Comparison of ENCODE assay signal across 23 mouse cellular contexts in genomic region chr15:27668001-27668461, GRCm38 (mm10). TPM values are rescaled to one million over a fixed set of nuclear protein-coding genes. Genes with fewer than 3 reads are reported as not detected.
DNase-seq lines count a peak whose midpoint lies in the region; ATAC-seq and TF ChIP-seq lines count a peak whose summit lies in the region.
"Had no signal": no experiment of that assay in that cellular context is flagged by ENCODE, and none has a peak within 500 bp of the region (broad histone marks: within the 10 kb centered on the region; RNA-seq: fewer than 3 reads in every experiment).

No protein-coding gene starts in this region.

- no peak for TF ChIP-seq CTCF in thymus, adult 2 months (IDR thresholded peaks at IDR 0.05; ENCODE audit: borderline replicate concordance, control insufficient read depth, extremely low read depth, insufficient read depth, low read length, poor library complexity)

- H3K9me3 ChIP-seq in intestine, embryonic 16.5 days (ENCODE audit: control insufficient read depth, low read length): no peaks in the 10 kb centered on the region
- H3K9me3 ChIP-seq: embryonic facial prominence, embryonic 15.5 days; heart, embryonic 15.5 days; intestine, embryonic 15.5 days; midbrain, embryonic 12.5 days; stomach, embryonic 15.5 days had no signal

- peak overlapping the region; percentile 100 for H3K27ac ChIP-seq in thymus, adult 2 months (ENCODE audit: control insufficient read depth, insufficient read depth, low read length)
- no peak overlapping the region for H3K27ac ChIP-seq in intestine, embryonic 16.5 days (ENCODE audit: low read length)
- H3K27ac ChIP-seq: embryonic facial prominence, embryonic 15.5 days; gastrocnemius, adult 2 months; heart, embryonic 15.5 days; hindbrain, embryonic 14.5 days; intestine, embryonic 15.5 days; midbrain, embryonic 12.5 days; stomach, embryonic 15.5 days had no signal

- H3K36me3 ChIP-seq in thymus, adult 2 months (ENCODE audit: control insufficient read depth, insufficient read depth, low read length): peaks cover 10% of the 10 kb centered on the region
- H3K36me3 ChIP-seq in intestine, embryonic 16.5 days (ENCODE audit: control insufficient read depth, insufficient read depth, low read length): no peaks in the 10 kb centered on the region
- H3K36me3 ChIP-seq: heart, embryonic 15.5 days; intestine, embryonic 15.5 days; midbrain, embryonic 12.5 days; stomach, embryonic 15.5 days had no signal

- no peak overlapping the region for H3K4me3 ChIP-seq in thymus, adult 2 months (ENCODE audit: control insufficient read depth, insufficient read depth, low read length)
- H3K4me3 ChIP-seq in intestine, embryonic 16.5 days (ENCODE audit: low read length): no peak overlapping the region
- H3K4me3 ChIP-seq: embryonic facial prominence, embryonic 15.5 days; gastrocnemius, adult 2 months; heart, embryonic 15.5 days; intestine, embryonic 15.5 days; midbrain, embryonic 12.5 days; stomach, embryonic 15.5 days had no signal

- H3K27me3 ChIP-seq in thymus, adult 2 months (ENCODE audit: control insufficient read depth, insufficient read depth, low read length): no peaks in the 10 kb centered on the region
- no peaks in the 10 kb centered on the region for H3K27me3 ChIP-seq in intestine, embryonic 16.5 days (replicated peaks; ENCODE audit: control insufficient read depth, insufficient read depth, low read length)
- H3K27me3 ChIP-seq: embryonic facial prominence, embryonic 15.5 days; heart, embryonic 15.5 days; intestine, embryonic 15.5 days; midbrain, embryonic 12.5 days; stomach, embryonic 15.5 days had no signal

- no peak overlapping the region for H3K9ac ChIP-seq in intestine, embryonic 16.5 days (ENCODE audit: low read depth, low read length)
- H3K9ac ChIP-seq: embryonic facial prominence, embryonic 15.5 days; heart, embryonic 15.5 days; hindbrain, embryonic 14.5 days; intestine, embryonic 15.5 days; liver, postnatal 0 days; midbrain, embryonic 12.5 days; stomach, embryonic 15.5 days had no signal

- no peak for ATAC-seq in intestine, embryonic 16.5 days
- ATAC-seq: intestine, embryonic 15.5 days; liver, postnatal 0 days; lung, postnatal 0 days had no signal

- 17% methylated on average over 9 of the region's 9 CpGs for WGBS in thymus, adult 2 months
- WGBS in intestine, embryonic 16.5 days: 68% methylated on average over 9 of the region's 9 CpGs

- DNase-seq in thymus, adult 2 months: peak; percentile 47
- no peak for DNase-seq in thymus, adult 18-20 months
- DNase-seq in T-cell, adult 2 months (ENCODE audit: low spot score): peak; percentile 79
- peak; percentile 38 to 41 for DNase-seq in natural killer cell, adult 2 months (ENCODE audit: low spot score in 2 of 2)
- DNase-seq in left cerebral cortex, adult 18-20 months (ENCODE audit: low spot score in 2 of 2): no peak
- DNase-seq in right cerebral cortex, adult 18-20 months: no peak
- DNase-seq: adrenal gland, postnatal 25 days; cerebellum, adult 11 months; cerebellum, adult 9-11 months; gastrocnemius, adult 2 months; heart, postnatal 4 days; kidney, adult 9 months; kidney, postnatal 14 days; liver, postnatal 0 days; right cerebral cortex, postnatal 25 days had no signal

- no peak for TF ChIP-seq POLR2A in thymus, adult 2 months (IDR thresholded peaks at IDR 0.05; ENCODE audit: control insufficient read depth, extremely low read depth, insufficient read depth, low read length, poor library complexity)

- no peak overlapping the region for H3K4me2 ChIP-seq in intestine, embryonic 16.5 days (ENCODE audit: low read depth, low read length)
- H3K4me2 ChIP-seq: embryonic facial prominence, embryonic 15.5 days; heart, embryonic 15.5 days; hindbrain, embryonic 14.5 days; intestine, embryonic 15.5 days; midbrain, embryonic 12.5 days; stomach, embryonic 15.5 days had no signal

- H3K4me1 ChIP-seq in thymus, adult 2 months (replicated peaks; ENCODE audit: control insufficient read depth, insufficient read depth, low read length): peaks cover 49% of the 10 kb centered on the region
- H3K4me1 ChIP-seq in intestine, embryonic 16.5 days (ENCODE audit: control insufficient read depth, insufficient read depth, low read length): 0 out of 2 replicates have a peak, but pooled peaks cover 4% of the 10 kb centered on the region
- H3K4me1 ChIP-seq: stomach, embryonic 15.5 days had no signal

RNA-seq across cellular contexts. Expression of gene Otulinl, which starts 13.3 kb away (rescaled TPM):
- 29.6 and 32.1 TPM in 2 replicates for polyA plus RNA-seq in thymus, adult 2 months (2012; rRNA removed)
- polyA plus RNA-seq in intestine, embryonic 16.5 days (2015; fragmentation: Nextera tagmentation; extraction: Ambion mirVana): 10.7 and 11.0 TPM in 2 replicates
- 10 to 100 TPM; 25.1 to 27.8 TPM for total RNA-seq in left cerebral cortex, adult 18-20 months (2021)

RNA-seq across cellular contexts. Expression of gene Otulin, which starts 37.5 kb away (rescaled TPM):
- polyA plus RNA-seq in thymus, adult 2 months (2012; rRNA removed): 43.0 and 43.1 TPM in 2 replicates
- polyA plus RNA-seq in intestine, embryonic 16.5 days (2015; fragmentation: Nextera tagmentation; extraction: Ambion mirVana): 4.7 and 17.1 TPM in 2 replicates
- total RNA-seq in left cerebral cortex, adult 18-20 months (2021): 10 to 100 TPM; 19.7 to 21.5 TPM

Comparison
In these comparisons a context has a peak if more than half of its experiments do, and no peak if none do; other contexts are left out.
1. DNase-seq: peak in thymus, adult 2 months (single experiment), T-cell, adult 2 months (single experiment) and natural killer cell, adult 2 months (2 of 2); none in thymus, adult 18-20 months (0 of 2), left cerebral cortex, adult 18-20 months (0 of 2) and right cerebral cortex, adult 18-20 months (single experiment).